Mouse (Mus musculus): Measurements from ENCODE around the gene Ptprg.

Ptprg gene

GRCm38 (mm10) chr14:11881082-11881481, 327.8 kb downstream of the Ptprg start:
- DNase-seq (ENCODE audit: low read depth, low spot score) = no peak

GRCm38 (mm10) chr14:11883142-11883921, 330.0 kb downstream of the Ptprg start:
- no peak for DNase-seq (ENCODE audit: low read depth, low spot score)

GRCm38 (mm10) chr14:11883995-11884394, 330.7 kb downstream of the Ptprg start:
- DNase-seq (ENCODE audit: low read depth, low spot score) = no peak

GRCm38 (mm10) chr14:11886417-11886816, 333.1 kb downstream of the Ptprg start:
- DNase-seq (ENCODE audit: low read depth, low spot score) = no peak

- DNase-seq (ENCODE audit: low read depth, low spot score) = no peak
These were observed 337.6 kb downstream of the Ptprg start for GRCm38 (mm10) chr14:11890890-11891289.

- DNase-seq (ENCODE audit: low read depth, low spot score) = no peak
These were observed 339.3 kb downstream of the Ptprg start for GRCm38 (mm10) chr14:11892621-11893020.

GRCm38 (mm10) chr14:11895486-11895885, 342.2 kb downstream of the Ptprg start:
- no peak for DNase-seq (ENCODE audit: low read depth, low spot score)

- DNase-seq (ENCODE audit: low read depth, low spot score) = no peak
These were observed 349.5 kb downstream of the Ptprg start for GRCm38 (mm10) chr14:11902794-11903193.

GRCm38 (mm10) chr14:11906130-11906675, 352.9 kb downstream of the Ptprg start:
- DNase-seq (ENCODE audit: low read depth, low spot score) = no peak

GRCm38 (mm10) chr14:11912253-11912652, 358.9 kb downstream of the Ptprg start:
- no peak for DNase-seq (ENCODE audit: low read depth, low spot score)

- DNase-seq (ENCODE audit: low read depth, low spot score) = no peak
These were observed 363.9 kb downstream of the Ptprg start for GRCm38 (mm10) chr14:11917225-11917624.

- DNase-seq (ENCODE audit: low read depth, low spot score) = peak; percentile 8
These were observed 375.2 kb downstream of the Ptprg start for GRCm38 (mm10) chr14:11928545-11928944.

GRCm38 (mm10) chr14:11932517-11932916, 379.2 kb downstream of the Ptprg start:
- DNase-seq (ENCODE audit: low read depth, low spot score) = no peak

- no peak for DNase-seq (ENCODE audit: low read depth, low spot score)
These were observed 381.2 kb downstream of the Ptprg start for GRCm38 (mm10) chr14:11934556-11934955.

- no peak for DNase-seq (ENCODE audit: low read depth, low spot score)
These were observed 381.9 kb downstream of the Ptprg start for GRCm38 (mm10) chr14:11935281-11935680.

- no peak for DNase-seq (ENCODE audit: low read depth, low spot score)
These were observed 382.4 kb downstream of the Ptprg start for GRCm38 (mm10) chr14:11935698-11936097.

GRCm38 (mm10) chr14:11938912-11939311, 385.6 kb downstream of the Ptprg start:
- no peak for DNase-seq (ENCODE audit: low read depth, low spot score)

- DNase-seq (ENCODE audit: low read depth, low spot score) = no peak
These were observed 388.7 kb downstream of the Ptprg start for GRCm38 (mm10) chr14:11941989-11942514.

GRCm38 (mm10) chr14:11950379-11950778, 397.0 kb downstream of the Ptprg start:
- DNase-seq (ENCODE audit: low read depth, low spot score) = no peak

GRCm38 (mm10) chr14:11955020-11955882, 401.9 kb downstream of the Ptprg start:
- no peak for DNase-seq (ENCODE audit: low read depth, low spot score)

GRCm38 (mm10) chr14:11960269-11961121, 407.2 kb downstream of the Ptprg start:
- peak; percentile 6 for DNase-seq (ENCODE audit: low read depth, low spot score)

Data from retina, postnatal 7 days (tissue).